Mouse (Mus musculus): ENCODE results near the gene Btd. TPM values are rescaled to one million over a fixed set of nuclear protein-coding genes. Genes with fewer than 3 reads are reported as not detected.

Btd gene
- polyA plus RNA-seq, 1 experiment from 2014 or later: 20.8 TPM

GRCm38 (mm10) chr14:31671635-31672320 is 30.9 kb downstream of the Btd start:
- ATAC-seq (ENCODE audit: low FRiP score): no peak
- WGBS: 48% methylated on average over 10 of the region's 10 CpGs
- Histone ChIP-seq H3K9me3 (replicated peaks) (no peaks in the 10 kb centered on the region), H3K9ac (no peak overlapping the region), H3K4me1 (peaks cover 18% of the 10 kb centered on the region), H3K27ac (no peak overlapping the region), H3K36me3 (0 out of 2 replicates have a peak, but pooled peaks cover 6% of the 10 kb centered on the region), H3K4me3 (no peak overlapping the region), H3K4me2 (replicated peaks) (no peak overlapping the region), H3K27me3 (no peaks in the 10 kb centered on the region)

GRCm38 (mm10) chr14:31680656-31681055 is 39.8 kb downstream of the Btd start:
- no peak overlapping the region for H3K4me3 ChIP-seq
- H3K27ac ChIP-seq: no peak overlapping the region
- ATAC-seq (ENCODE audit: low FRiP score): no peak
- H3K4me2 ChIP-seq (replicated peaks): no peak overlapping the region
- H3K9ac ChIP-seq: no peak overlapping the region
- no peaks in the 10 kb centered on the region for H3K4me1 ChIP-seq
- no peaks in the 10 kb centered on the region for H3K27me3 ChIP-seq
- no peaks in the 10 kb centered on the region for H3K36me3 ChIP-seq
- H3K9me3 ChIP-seq (replicated peaks): no peaks in the 10 kb centered on the region
- WGBS: 91% methylated on average over 3 of the region's 3 CpGs

DNA sequence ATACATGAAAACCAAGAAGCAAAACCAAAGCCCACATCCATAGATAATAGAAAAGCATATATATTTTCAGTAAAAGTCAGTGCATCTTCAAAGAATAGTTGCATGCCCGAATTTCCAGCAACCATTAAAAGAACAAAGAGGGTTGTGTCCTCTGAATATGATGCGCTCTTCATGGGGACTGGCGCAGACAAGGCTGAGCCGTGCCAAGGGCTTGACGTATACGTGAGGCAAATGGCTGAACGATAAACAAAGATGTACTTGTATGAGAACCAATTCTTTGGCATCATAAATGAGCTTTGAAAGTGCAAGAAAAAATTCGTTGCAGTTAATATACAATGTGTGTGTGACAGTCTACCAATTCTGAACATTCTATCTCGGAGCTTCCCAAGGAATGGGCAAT is 40.5 kb downstream of the Btd start:
- Histone ChIP-seq H3K4me1 (no peaks in the 10 kb centered on the region), H3K9ac (no peak overlapping the region), H3K9me3 (replicated peaks) (no peaks in the 10 kb centered on the region), H3K27ac (no peak overlapping the region), H3K4me3 (no peak overlapping the region), H3K36me3 (no peaks in the 10 kb centered on the region), H3K4me2 (replicated peaks) (no peak overlapping the region), H3K27me3 (no peaks in the 10 kb centered on the region)
- ATAC-seq (ENCODE audit: low FRiP score): no peak
- 86% methylated on average over 9 of the region's 9 CpGs for WGBS

DNA sequence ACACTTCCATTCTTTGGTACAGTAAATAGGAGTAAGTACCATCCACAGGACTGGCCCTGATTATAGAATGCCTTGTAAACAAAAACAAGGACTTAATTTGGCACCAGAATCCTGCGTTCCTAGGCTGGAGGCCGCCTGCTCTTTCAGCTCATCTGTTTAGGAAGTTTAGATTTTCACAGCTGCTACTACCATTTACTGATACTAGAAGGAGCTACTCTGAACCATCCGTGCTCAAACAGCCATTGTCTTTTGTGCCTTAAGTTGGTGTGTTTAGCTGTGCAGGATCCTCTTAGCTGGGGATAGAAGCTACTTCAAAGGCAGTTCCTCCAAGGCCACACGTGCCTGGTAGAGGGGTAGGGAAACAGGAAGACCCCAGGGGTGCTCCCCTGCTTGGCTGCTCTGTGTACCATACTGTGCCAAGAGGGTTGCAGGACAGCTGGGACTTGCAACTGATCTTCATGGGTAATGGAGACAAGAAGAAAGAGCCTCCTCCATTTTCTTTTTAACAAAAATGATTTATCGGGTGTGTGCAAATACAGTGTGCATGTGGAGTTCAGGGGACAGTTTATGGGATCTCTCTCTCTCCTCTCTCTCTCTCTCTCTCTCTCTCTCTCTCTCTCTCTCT is 41.2 kb downstream of the Btd start:
- no peak overlapping the region for H3K4me3 ChIP-seq
- H3K4me1 ChIP-seq: no peaks in the 10 kb centered on the region
- H3K27ac ChIP-seq: no peak overlapping the region
- H3K9ac ChIP-seq: no peak overlapping the region
- no peak for ATAC-seq (ENCODE audit: low FRiP score)
- H3K27me3 ChIP-seq: no peaks in the 10 kb centered on the region
- no peaks in the 10 kb centered on the region for H3K36me3 ChIP-seq
- H3K4me2 ChIP-seq (replicated peaks): no peak overlapping the region
- no peaks in the 10 kb centered on the region for H3K9me3 ChIP-seq (replicated peaks)
- WGBS: 51% methylated on average over 5 of the region's 5 CpGs

- Histone ChIP-seq H3K4me2 (replicated peaks) (no peak overlapping the region), H3K36me3 (no peaks in the 10 kb centered on the region), H3K4me3 (no peak overlapping the region), H3K27me3 (no peaks in the 10 kb centered on the region), H3K9ac (no peak overlapping the region), H3K27ac (no peak overlapping the region), H3K4me1 (no peaks in the 10 kb centered on the region), H3K9me3 (replicated peaks) (no peaks in the 10 kb centered on the region)
- no peak for ATAC-seq (ENCODE audit: low FRiP score)
- WGBS: 89% methylated on average over 1 of the region's 2 CpGs
These were observed 42.8 kb downstream of the Btd start for GRCm38 (mm10) chr14:31683610-31684009.

DNA sequence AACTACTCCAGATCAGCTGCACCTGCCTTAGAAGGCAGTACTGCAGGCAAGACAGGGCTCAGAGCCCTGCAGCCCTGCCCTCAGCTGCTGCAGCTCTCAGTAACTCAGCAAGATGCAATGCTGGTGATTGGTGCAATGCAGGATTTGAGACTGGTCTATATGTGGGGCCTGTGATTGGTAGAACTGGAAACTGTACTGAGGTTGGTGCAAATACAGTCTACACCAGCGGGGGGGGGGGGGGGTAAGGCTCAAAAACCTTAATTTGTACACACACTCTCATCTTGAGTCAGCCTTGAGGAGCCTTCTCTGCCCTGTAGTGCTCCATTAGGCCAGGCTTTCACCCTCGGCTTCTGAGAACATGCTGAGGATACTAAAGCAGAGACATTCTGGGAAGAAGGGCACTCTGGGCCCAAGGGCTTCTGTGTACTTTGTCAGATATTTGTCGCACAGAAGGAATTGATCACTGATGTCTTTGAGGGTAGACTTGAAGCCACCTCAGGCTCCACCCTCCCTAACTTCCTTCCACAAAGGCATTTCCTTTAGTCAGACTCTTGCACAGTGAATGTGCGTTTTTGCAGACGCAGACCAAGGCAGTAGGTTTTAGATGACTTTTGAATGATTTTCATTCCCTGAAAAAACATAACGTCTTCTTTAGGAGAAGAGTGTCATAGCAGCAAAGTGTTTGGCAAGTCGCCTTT is 43.7 kb downstream of the Btd start:
- Histone ChIP-seq H3K27me3 (no peaks in the 10 kb centered on the region), H3K4me3 (no peak overlapping the region), H3K9ac (no peak overlapping the region), H3K36me3 (no peaks in the 10 kb centered on the region), H3K4me2 (replicated peaks) (no peak overlapping the region), H3K4me1 (no peaks in the 10 kb centered on the region), H3K27ac (no peak overlapping the region), H3K9me3 (replicated peaks) (no peaks in the 10 kb centered on the region)
- WGBS: 70% methylated on average over 7 of the region's 7 CpGs
- ATAC-seq (ENCODE audit: low FRiP score): no peak

GRCm38 (mm10) chr14:31685680-31686079 is 44.9 kb downstream of the Btd start:
- Histone ChIP-seq H3K36me3 (no peaks in the 10 kb centered on the region), H3K27me3 (no peaks in the 10 kb centered on the region), H3K9ac (no peak overlapping the region), H3K4me1 (no peaks in the 10 kb centered on the region), H3K4me2 (replicated peaks) (no peak overlapping the region), H3K4me3 (no peak overlapping the region), H3K27ac (no peak overlapping the region), H3K9me3 (replicated peaks) (no peaks in the 10 kb centered on the region)
- WGBS: 82% methylated on average over 10 of the region's 10 CpGs
- ATAC-seq (ENCODE audit: low FRiP score): no peak

DNA sequence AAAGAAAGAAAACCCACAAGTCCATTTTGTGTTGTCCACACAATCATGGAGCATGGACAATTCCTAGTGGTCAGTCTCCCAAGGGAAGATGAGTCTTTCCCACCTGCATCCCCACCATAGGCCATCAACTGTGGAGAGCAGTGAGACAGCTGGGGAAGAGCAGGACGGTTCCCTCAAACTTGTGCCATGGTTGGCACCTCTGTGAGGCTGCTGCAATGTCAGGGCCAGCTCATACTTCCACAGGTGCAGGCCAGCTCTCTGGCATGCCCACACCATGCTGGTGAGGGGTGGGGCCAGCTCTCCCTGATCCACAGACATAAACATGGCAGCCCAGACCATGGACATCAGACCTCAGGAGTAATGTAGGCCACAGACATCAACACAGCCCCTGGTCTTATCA is 45.4 kb downstream of the Btd start:
- 91% methylated on average over 1 of the region's 1 CpGs for WGBS
- Histone ChIP-seq H3K9ac (no peak overlapping the region), H3K4me1 (no peaks in the 10 kb centered on the region), H3K27me3 (no peaks in the 10 kb centered on the region), H3K36me3 (no peaks in the 10 kb centered on the region), H3K27ac (no peak overlapping the region), H3K9me3 (replicated peaks) (no peaks in the 10 kb centered on the region), H3K4me3 (no peak overlapping the region), H3K4me2 (replicated peaks) (no peak overlapping the region)
- no peak for ATAC-seq (ENCODE audit: low FRiP score)

DNA sequence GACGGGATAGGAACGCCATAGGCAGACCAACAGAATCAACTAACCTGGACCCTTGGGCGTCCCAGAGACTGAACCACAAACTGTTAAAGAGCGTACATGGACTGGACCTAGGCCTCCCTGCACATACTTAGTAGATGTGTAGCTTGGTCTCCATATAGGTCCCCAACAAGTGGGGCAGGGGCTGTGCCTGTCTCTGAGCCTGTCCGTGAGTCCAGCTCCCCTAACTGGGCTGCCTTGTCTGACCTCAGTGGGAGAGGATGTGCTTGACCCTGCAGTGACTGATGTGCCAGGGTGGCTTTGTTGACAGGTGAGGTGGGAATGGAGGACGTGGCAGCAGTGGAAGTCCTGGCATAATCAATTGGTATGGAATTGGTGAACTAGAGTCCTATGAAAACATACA is 51.7 kb downstream of the Btd start:
- Histone ChIP-seq H3K27ac (no peak overlapping the region), H3K36me3 (peaks cover 10% of the 10 kb centered on the region; the same call in 1 of the 2 replicates), H3K4me2 (replicated peaks) (no peak overlapping the region), H3K4me1 (no peaks in the 10 kb centered on the region), H3K9ac (no peak overlapping the region), H3K27me3 (no peaks in the 10 kb centered on the region), H3K9me3 (replicated peaks) (no peaks in the 10 kb centered on the region), H3K4me3 (no peak overlapping the region)
- 93% methylated on average over 6 of the region's 6 CpGs for WGBS
- no peak for ATAC-seq (ENCODE audit: low FRiP score)

DNA sequence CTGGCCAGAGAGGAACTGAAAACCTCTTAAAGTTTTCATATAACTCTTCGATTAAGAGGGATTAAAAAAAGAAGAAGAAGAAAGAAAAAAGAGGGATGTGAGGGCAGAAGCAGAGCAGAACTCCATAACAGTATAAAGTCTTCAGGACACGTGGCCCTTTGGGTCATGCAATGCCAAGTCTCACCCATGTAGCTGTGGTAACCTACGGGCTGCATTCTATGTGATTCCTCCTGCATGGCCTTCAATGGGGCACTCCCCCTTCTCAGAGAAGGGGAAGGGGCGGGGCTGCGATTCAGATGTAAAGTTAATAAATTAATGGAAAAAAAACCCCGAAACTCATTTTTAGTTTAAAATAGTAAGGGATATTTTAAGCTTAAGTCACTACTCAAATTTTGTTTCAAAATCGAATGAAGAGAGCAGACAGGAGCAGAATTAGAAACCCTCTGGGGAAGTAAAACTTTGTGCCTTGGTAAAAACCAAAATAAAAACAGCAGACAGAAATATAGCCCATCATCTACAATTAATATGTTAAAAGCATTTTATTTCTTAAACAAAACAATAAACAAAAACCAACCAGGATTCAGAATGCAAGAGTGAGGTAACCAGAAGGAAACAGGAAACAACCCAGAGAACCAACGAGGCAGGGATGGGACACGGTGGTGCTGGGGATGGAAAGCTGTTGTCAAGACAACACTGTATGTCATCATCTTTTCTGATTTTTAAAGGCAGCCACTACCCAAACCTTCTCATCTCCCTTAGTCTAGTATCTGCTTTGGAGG is 55.6 kb downstream of the Btd start:
- ATAC-seq (ENCODE audit: low FRiP score): no peak
- 87% methylated on average over 9 of the region's 9 CpGs for WGBS

DNA sequence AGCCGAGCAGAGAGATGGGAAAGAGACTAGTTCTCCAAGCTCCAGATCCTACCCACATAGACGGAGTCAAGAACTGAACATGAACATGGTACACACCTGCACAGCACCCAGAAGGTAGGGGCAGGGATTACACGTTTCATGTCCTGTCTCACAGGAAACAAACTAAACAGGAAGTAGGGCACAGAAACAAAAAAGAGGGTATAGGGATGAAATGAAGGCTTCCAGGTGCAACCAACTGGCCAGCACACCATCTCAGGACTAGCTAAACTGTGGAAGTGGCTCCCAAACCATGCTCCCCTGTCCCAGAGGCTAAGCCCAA is 56.1 kb downstream of the Btd start:
- 86% methylated on average over 3 of the region's 3 CpGs for WGBS
- Histone ChIP-seq H3K4me1 (no peaks in the 10 kb centered on the region), H3K36me3 (peaks cover 28% of the 10 kb centered on the region; the same call in 1 of the 2 replicates), H3K9ac (no peak overlapping the region), H3K27me3 (no peaks in the 10 kb centered on the region), H3K4me3 (no peak overlapping the region), H3K9me3 (replicated peaks) (no peaks in the 10 kb centered on the region), H3K27ac (no peak overlapping the region), H3K4me2 (replicated peaks) (no peak overlapping the region)
- ATAC-seq (ENCODE audit: low FRiP score): no peak

More for the DNA sequence above, 55.6 kb downstream of the Btd start:
- Histone ChIP-seq H3K27me3 (no peaks in the 10 kb centered on the region), H3K27ac (no peak overlapping the region), H3K4me1 (no peaks in the 10 kb centered on the region), H3K4me2 (replicated peaks) (no peak overlapping the region), H3K4me3 (no peak overlapping the region), H3K9ac (no peak overlapping the region), H3K36me3 (peaks cover 23% of the 10 kb centered on the region; the same call in 1 of the 2 replicates), H3K9me3 (replicated peaks) (no peaks in the 10 kb centered on the region)

DNA sequence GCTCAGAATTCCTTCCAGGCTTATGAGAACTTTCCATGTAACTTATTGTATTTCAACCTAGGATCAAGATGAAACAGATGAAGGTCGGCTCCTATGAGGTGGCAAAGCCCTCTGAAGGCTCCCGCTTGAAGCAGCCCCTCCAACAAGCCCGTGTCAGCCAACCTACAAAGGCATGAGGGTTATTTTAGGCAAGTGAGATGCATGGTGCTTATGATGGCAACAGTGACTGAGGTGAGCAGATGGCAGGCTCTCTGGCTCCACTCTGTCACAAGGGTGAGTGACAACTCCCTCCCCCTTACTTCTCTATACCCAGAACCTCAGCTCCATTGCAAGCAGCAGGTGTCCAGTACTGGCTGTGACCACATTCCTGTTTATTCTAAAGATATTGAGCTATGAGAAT is 56.5 kb downstream of the Btd start:
- peaks cover 30% of the 10 kb centered on the region; the same call in 1 of the 2 replicates for H3K36me3 ChIP-seq

More for the DNA sequence above, 56.5 kb downstream of the Btd start:
- Histone ChIP-seq H3K4me2 (replicated peaks) (no peak overlapping the region), H3K4me3 (no peak overlapping the region), H3K4me1 (no peaks in the 10 kb centered on the region), H3K9ac (no peak overlapping the region), H3K27me3 (no peaks in the 10 kb centered on the region), H3K27ac (no peak overlapping the region), H3K9me3 (replicated peaks) (no peaks in the 10 kb centered on the region)
- 81% methylated on average over 3 of the region's 3 CpGs for WGBS
- ATAC-seq (ENCODE audit: low FRiP score): no peak

Data from hindbrain, embryonic 12.5 days (tissue).